Mouse (Mus musculus) c-Kit-positive CD71-positive TER-119-negative erythroid progenitor cells, embryonic 14.5 days (primary cell): ENCODE data around the gene Il33.

Experiments used
- DNase-seq: peaks from one replicate; pipeline ENCODE4 v3.0.0-alpha.2; 2013; ENCODE audit warnings: low read depth

The Il33 gene

DNA sequence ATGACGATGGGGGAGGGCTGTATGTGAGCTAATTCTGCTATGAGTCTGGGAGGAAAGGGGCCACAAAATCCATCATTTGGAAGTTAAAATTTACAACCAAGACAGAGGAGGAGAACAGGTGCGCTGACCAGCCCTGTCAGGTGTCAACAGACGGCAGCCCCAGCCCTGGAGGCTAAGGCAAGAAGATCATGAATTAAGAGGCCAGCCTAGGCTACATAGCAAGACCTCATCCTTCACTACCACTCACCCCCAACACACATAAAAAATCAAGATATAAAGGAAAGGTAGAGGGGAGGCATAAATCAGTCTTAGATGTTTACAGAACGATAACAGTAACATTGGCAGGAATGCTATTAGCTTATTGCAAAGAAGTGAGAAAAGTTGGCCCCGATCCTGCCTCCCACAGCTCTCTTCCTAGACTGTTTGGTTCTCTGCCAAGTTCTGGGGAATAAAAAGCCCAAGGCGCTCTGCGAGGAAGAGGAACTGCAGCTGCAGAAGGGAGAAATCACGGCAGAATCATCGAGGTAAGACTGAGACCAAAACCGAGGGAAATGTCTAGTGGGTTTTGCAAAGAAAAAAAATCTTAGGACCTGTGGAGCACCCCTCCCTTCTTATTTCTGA lies at the start of gene Il33:
Il33 (plus strand) TSS at position 477 of the 621 bp plus-strand sequence.
- DNase-seq, result no peak

DNA sequence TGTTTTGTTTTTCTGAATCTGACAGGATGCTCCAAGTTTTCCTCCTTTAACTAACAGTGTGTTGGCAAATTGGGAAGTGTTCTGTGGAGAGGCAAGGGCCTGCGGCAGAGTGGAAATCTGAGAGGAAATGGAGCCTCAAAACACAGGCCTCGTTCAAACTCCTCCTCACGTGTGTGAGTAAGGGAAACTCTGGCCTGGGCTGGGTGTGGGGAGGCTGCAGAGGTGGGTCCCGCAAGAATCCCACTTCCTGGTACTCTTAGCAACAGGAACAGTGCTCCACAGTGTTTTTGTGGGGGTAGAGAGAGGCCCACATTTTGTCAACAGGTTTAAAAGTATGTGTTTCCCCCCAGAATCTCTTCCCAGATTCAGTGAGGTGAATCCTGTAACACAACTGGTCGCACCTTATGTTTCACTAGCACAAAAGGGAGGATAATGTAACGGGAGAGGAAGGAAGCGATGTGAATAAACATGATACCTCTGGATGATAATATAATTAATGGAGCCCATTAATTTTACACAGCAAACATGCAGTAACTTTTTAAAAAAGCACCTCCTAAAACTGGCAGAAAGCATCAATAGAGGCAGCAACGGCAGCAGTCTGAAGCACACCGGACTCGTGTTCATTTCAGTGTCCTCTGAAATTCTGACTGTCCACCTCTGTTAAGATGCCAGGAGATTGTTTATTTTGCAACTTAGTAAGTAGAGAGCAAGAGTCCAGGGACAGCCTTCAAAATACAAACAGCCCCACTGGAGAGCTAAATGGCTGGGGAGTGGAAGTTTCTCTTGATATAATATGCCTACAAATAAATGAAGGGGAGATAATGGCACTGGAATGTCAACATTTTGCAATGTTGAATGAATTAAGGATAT lies 47.3 kb upstream of the Il33 start:
- no peak for DNase-seq

DNA sequence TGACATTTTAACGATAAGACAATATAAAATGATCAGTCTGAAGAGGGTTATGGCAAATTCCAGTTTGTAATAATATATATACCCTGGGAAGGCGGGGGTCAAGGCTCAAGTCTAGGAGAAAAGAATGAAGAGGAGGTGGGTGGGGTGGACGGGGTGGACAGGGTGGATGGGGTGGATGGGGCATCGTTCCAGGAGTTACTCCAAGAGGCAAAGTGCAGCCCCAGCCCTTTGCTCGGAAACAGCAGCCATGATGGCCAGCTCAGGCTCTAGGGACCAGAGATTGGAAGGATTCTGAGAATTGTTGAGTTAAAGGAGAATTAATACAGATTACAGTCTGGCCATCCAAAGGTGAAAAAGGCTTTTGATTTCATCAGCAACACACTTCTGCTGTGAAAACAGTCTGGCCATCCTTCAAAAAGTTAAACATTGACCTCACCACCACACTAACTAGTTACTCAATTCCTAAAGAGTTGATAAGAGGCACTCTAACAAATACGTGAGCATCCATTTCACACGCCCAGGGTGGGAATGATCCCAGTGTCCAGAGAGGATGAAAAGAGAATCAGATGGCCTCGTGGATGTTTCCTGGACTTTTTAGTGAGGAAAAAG lies 45.9 kb upstream of the Il33 start:
- DNase-seq, result no peak

DNA sequence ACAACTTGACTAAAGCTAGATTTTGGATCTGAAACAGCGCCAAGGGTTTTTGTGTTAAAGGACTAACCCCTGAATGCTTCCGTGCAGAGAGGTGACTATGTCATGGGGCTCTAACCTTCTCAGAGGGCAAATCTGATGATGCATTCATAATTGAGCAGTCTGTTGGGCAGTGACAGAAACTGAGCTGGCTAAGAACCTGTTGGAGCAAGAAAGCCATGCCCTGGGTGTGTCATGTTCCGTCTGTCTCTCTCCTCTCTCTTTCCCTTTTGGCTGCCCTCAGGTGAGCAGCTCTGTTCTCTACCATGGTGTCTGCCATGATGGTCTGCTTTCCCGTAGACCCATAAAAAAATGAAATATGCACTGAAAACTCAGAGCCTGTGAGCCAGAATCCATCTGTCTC lies 44.0 kb upstream of the Il33 start:
- DNase-seq, result no peak

DNA sequence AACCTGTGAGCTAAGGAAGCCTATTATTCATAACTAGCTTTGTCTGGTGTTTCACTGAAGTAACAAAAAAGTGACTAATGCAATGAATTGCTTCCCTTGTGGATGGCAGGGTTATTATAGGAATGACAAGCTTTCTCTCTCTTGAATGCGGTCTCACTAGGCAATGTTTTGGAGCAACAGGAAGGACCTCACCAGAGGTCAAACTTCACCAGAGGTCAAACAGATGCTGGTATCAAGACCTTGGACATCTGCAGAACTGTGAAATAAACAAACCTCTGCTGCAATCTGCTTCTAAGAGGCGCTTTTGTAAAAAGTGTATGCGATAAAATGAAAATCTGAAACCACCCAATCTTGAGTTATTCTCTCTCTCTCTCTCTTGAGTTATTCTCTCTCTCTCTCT lies 42.2 kb upstream of the Il33 start:
- DNase-seq, result no peak

DNA sequence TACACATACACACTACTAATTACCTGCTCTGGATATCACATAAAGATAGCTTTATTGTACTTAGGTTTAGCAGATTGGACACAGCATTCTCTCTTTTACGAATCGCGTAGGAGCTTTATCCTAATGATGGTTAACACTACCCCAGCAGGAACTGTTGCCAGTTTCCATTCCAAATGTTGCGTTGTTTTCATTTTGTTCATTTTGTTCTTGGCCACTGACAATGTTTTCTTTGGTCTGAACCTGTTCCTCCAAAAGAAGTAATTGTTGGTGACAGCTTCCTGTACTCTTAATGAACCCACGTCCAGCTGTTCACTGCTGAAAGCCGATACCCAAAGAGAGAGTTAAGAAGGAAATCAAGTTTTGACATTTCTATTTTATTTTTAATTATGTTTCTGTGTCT lies 39.4 kb upstream of the Il33 start:
- no peak for DNase-seq

DNA sequence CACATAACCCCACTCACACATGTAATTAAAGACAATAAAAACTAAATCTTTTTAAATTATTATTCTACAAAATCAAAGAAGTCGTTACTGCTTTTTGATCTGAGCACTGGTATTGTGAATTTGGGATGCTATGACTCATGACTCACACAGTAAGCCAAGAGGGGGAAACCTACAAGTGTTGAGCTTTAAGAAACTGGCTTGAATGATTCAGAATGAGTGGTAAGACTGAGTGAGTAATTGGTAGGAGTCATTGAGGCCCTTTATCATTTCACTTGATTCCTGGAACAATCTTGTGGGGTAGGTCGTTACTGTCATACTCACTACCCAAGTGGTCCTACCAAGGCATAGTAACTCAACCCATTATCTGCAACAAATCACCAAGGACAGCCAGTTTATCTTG lies 37.4 kb upstream of the Il33 start:
- DNase-seq, result no peak

DNA sequence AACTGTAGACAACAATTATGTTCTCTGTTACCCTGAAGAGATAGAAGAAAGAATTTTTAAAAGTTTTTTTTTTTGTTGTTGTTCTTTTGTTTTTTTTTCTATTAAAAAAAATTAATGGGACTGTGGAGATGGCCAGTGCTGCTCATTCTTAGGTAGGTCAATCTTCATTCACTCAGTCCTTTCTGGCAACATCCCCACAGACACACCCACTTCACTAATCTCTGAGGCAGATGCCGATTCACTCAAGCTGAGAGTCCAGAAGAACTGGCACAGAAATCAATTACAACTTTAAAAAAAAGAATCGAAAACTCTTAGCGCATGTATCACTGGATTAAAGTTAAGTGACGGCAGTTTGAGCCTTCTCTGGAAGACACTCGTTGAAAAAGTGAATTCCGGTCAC lies 36.0 kb upstream of the Il33 start:
- no peak for DNase-seq

DNA sequence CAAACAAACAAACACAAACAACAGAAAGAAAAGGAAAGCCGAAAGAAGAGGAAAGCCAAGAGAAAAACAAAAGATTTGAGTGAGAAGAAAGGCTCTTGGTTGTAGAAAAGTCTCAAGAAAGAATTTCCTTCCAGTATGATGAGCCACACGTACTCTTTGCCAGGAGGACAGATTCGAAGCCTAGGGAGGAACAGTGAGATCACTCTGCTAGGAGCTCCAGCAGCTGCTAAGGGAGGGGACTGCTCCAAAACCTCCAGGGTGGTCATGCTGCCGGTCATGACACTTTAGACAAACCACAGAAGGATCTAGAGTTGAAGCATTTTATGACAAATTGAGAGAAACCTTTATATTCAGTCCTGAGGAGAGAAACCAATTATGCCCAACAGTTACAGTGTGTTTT lies 32.9 kb upstream of the Il33 start:
- DNase-seq, result no peak

DNA sequence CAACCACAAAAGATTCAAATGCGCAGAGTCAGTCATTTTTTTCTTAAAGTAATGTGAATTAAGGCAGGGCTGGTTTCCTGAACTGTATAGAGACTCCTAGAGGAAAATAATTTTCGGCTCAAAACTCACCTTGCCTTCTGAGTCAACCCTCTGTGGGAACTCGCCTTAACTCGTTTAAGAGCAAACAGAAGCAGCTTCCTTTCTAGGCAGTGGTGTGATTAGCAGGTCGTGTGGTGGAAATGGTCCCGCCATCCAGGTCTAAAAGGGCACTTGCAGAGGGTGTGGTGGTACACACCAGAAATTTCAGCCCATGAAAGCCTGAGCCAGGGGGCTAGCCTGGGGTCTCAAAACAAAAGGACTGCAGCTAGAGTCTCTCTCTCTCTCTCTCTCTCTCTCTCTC lies 32.1 kb upstream of the Il33 start:
- DNase-seq, result no peak

DNA sequence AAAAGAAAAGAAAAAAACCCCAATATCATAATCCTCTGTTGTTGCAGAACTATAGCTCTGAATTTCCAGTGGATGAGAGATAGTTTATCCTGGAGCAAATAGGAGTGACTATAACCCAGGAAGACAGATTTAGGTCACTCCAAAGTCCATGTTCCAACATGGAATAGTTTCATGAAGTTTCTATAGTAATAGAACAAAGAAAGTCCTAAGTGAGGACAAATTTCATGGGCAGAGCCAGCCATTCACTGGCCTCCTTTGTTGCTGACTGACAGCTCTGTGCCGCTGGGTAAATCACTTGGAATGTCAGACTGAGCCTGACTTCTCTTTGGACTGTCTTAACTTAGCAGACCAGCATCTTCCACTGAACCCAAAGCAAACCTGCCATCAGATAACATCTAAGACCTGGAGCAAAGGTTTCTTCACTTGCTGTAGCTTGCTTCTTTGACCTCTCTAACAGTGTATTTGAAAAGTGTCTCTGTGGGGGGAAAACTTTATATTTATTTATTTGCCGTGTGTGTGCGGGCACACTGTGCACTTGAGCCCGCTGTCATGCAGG lies 31.1 kb upstream of the Il33 start:
- DNase-seq, result no peak

DNA sequence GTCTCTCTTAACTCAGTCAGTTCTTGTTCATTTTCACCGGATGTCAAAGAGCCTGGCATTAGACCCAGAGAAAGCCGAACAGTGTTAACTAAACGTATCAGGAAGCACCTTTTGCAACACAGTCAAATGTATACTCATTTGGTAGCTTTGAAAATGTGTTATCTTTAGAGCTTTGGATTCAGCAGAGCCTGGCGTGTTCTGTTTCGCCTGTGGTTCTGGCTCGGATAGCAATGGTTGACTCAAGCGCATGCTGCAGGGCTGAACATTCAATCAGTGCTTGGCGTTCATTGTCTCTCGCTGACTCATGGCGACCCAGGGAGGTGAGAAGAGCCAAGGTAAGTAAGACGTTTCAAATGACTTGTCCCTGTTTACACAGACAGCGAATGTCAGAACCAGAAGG lies 30.5 kb upstream of the Il33 start:
- DNase-seq, result no peak

DNA sequence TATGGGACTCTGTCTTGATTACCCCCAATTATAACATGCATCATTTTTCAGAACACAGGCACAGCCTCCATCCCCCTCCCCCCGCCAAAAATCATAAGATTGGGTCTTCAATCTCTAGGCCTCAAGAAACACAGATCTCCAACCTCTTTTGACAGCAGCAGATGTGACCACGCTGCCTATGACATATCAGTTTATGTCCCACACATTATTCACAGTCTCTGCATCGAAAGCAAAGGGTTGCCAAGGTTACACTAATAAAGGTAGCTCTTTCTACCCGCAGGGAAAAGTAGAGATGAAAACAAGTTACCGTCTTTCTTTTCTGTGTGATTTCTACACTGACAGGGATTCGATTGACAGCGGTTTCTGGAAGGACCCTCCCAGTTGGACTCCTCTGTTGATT lies 29.9 kb upstream of the Il33 start:
- DNase-seq, result no peak

DNA sequence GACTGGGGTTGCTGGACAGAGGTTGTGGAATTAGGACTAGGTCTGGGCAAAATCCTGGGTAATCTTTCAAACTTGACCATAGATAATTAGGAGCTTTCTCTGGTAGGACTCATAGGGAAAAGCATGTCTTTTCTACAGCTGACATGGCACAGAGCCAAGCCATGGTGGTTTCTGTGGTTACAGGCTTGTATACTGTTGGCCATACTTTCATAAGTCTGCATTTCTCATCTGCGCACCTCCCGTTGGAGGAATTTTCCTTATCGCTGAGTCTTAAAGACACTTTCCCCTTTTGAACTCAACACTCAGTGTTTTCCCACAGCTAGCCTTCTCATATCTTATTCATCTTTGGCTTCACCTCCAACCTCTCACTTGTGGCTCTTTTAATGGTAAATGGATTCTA lies 24.6 kb upstream of the Il33 start:
- no peak for DNase-seq

DNA sequence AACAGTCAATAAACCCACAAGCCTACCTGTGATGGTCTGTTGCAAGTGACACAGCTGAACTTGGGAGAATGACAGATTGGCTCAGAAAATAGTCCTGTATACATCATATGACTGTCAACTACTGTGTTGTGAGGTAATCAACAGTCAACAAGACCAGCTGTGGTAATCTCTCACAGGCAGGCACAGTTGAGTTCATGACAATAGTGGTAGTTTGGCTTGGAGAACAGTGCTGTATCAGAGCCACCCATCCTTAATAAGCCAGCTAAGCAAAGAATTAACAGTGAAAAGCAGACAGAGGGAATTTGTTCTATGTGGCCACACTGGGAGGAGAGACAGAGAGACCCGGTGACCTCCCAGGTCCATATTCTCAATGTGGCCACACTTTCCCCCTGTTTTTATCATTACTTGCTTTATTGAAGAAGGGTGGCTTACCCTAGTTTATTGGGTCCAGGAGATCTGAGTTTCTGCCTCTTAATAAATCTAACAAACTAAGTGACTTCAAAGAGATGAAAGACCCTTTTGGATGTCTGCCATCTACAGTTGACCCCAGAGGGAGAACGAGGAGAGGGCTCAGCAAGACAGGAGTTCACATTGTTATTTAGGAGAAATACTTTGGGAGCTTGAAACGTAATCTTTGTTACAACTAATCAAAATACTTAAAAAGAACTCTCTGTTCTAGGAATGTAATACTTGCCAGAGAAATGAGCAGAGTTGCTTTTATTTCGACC lies 22.4 kb upstream of the Il33 start:
- no peak for DNase-seq

DNA sequence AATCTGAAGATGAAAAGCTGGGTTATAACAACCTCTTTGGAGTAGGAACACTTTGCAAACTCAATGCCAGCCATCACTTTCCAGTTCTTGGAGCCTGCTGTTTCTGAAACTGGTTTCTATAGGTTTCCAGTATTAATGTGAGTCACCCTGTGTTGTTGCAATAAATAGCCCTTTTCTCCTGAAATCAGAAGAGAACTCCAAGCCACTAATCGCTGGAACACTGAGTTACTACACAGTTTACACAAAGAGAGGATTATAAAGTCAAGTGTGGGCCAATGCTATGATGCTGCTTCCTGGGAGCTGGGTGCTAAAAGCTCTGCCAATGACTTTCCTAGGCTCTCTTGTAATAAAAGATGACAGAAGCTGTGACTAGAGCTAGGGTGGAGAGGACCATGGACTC lies 19.0 kb upstream of the Il33 start:
- no peak for DNase-seq

DNA sequence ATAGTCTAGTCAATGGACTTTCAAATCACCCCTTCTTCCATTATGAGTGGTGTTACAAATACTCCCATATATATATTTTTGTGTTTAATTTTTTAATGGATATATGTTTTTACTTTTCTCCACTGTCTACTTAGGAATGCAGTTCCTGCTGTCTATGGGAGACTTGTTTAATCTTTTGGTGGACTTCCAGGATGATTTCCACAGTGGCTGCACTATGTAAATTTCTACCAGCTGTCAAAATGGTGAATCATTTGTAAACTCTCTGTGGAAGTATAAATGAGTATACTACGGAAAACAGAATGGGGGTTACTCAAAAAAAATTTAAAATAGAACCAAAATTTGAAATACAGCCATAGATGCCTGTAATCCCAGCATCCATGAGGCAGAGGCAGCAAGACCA lies 15.7 kb upstream of the Il33 start:
- DNase-seq, result no peak

DNA sequence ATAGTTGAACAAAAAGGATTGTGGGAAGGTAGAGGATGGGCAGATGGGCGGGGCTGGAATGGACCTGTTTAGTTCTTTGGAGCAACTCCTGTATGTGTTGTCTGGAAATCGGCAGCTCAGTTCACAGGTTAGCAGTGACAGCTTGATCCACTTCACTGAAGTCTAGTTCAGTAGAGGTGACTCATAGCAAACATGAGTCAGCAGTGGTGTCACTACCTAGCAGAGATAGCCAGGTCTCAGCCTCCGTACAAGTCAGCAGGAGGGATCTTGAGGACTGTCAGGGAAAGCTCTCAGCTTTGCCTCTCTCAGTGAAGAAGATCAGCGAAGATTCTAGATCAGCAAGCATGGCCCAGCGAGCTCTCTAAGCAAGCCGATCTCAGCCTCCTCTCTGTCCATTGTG lies 13.0 kb upstream of the Il33 start:
- no peak for DNase-seq

DNA sequence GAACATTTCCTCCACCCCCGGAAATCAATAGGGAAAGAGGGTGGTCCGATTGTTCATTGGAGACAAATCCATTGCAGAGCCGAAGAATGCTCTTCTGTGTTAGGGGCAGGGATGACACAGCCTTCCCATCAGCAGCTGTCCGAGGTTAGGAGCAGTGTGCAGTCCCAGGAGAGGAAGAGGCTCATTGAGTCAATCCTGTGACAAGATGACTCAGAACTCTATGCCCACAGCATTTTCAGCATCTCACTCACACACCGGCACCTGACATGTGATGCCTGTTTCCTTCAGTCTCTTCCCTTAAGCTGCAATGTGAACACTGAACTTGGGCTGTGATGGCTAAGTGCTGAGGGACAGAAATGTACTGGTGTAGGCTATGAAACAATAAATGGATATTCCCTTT lies 7.5 kb upstream of the Il33 start:
- DNase-seq, result no peak

DNA sequence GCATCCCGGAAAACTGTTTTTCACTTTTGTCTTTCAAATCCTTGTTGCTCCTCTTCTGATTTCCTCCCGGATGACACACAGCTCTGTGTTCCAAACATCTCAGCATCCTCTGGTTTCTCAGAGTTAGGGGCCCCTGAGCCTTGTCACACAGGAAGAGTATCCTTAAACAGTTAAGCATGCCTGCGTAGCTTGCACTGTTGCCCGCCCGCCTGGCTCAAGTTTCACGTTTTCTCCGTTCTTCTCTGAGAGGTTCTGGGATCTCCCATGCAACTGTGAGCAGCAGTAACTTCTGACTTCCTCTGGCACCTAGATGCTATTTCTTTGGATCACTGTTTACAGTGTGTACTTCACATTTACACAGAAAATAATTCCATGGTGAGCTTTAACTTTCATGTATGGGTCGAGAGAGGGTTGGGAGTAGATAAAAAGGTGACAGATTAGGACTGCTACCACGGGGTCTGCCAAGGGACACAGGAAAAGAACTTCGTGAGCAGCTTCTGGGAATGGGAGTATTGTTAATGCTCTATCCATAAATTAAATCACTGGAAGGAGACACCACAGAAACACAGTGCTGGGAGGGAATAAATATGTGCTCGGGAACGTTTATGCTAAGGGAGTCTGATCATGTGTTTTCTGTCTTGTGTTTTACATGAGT lies 1.3 kb downstream of the Il33 start:
- DNase-seq, result no peak

DNA sequence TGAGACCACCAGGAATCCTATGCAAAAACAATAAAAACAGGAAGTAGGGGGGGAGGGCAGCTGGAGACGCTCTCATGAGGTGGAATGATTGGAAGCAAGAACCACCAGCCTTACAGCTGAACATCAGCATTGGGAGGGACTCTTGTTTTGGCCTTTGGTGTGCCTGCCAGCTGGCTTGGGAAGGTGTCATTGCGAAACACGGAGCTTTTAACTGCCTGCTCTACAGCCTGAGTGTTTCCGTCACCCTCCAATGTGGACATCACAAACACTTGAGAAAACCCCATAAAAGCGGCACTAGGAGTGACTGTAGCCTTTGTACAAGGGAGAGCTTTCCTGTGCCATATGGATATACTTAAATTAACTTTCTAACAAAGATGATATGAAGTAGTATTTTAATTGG lies 5.4 kb downstream of the Il33 start:
- DNase-seq, result no peak

DNA sequence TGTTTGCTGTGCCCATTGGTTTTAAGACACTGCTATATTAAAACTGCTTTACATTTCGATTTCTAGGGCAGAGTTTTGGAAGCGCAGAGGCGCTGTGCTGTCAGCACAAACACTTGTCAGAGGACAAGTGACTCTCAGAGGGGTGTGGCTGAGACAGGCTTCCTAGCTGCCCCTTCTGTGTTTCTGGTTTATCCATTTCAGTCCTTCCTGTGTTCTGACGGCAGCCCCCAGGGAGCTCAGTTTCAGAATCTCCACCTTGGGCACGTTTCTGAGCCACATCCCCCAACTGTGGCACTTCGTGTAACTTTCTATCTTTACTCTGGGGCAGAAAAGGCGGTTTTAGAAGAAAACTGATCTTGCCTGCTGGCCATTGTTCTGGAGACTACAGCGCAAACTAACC lies 12.5 kb downstream of the Il33 start:
- DNase-seq, result no peak
